Mouse (Mus musculus): ENCODE data around the gene Jarid2.

Jarid2 gene

GRCm38 (mm10) chr13:44957049-44957448, 227.8 kb downstream of the Jarid2 start:
- DNase-seq (ENCODE audit: extremely low spot score) = no peak

DNA sequence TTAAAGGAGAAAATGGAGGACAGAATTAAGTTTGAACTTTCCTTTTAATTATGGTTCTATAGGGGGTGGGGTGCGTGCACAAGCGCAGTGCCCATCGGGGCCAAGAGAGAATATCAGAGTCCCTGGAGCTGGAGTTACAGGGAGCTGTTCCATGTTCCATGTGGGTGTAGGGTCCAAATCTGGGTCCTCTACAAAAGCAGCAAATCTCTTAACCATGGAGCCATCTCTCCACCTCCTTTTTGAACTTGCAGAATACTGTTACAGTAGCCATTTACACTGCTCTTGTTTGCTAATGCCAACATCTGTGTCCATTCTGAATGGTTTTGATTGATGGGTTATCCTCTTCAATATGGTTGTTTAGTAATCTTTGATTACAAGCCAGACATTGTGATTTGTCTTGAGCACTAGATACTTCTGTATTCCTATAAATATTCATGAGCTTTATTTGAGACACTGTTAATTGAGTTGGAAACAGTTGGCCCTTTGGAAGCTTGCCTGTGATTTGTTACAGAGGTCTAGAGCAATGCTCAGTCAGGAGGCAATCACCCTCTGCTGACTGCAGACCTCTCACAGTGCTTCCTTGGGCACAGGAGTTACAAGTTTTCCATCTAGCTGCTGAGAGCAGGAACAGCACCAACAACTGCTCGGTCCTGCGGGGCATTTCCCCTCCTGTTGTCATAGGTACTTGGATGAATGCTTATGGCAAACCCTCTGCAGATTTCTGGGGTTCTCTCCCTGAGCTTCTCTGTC, 231.4 kb downstream of the Jarid2 start:
- no peak for DNase-seq (ENCODE audit: extremely low spot score)
